Mouse (Mus musculus): ENCODE data around the gene Abraxas2.

Abraxas2 gene

GRCm38 (mm10) chr7:132896206-132896815, 37.3 kb downstream of the Abraxas2 start:
- no peak for DNase-seq (ENCODE audit: extremely low spot score, low read depth, low spot score)

GRCm38 (mm10) chr7:132897258-132897657, 38.2 kb downstream of the Abraxas2 start:
- DNase-seq (ENCODE audit: extremely low spot score, low read depth, low spot score): no peak

- DNase-seq (ENCODE audit: extremely low spot score, low read depth, low spot score): no peak
Measured at GRCm38 (mm10) chr7:132898234-132898633, 39.2 kb downstream of the Abraxas2 start.

- DNase-seq (ENCODE audit: extremely low spot score, low read depth, low spot score): no peak
Measured at GRCm38 (mm10) chr7:132900826-132901531, 42.0 kb downstream of the Abraxas2 start.

GRCm38 (mm10) chr7:132903796-132904195, 44.8 kb downstream of the Abraxas2 start:
- no peak for DNase-seq (ENCODE audit: extremely low spot score, low read depth, low spot score)

GRCm38 (mm10) chr7:132921971-132922370, 62.9 kb downstream of the Abraxas2 start:
- DNase-seq (ENCODE audit: extremely low spot score, low read depth, low spot score): no peak

GRCm38 (mm10) chr7:132925227-132925626, 66.2 kb downstream of the Abraxas2 start:
- no peak for DNase-seq (ENCODE audit: extremely low spot score, low read depth, low spot score)

GRCm38 (mm10) chr7:132927201-132927600, 68.2 kb downstream of the Abraxas2 start:
- DNase-seq (ENCODE audit: extremely low spot score, low read depth, low spot score): no peak

- DNase-seq (ENCODE audit: extremely low spot score, low read depth, low spot score): no peak
Measured at GRCm38 (mm10) chr7:132930055-132930454, 71.0 kb downstream of the Abraxas2 start.

GRCm38 (mm10) chr7:132930850-132931559, 72.0 kb downstream of the Abraxas2 start, which contains the start of gene Zranb1:
TSS of gene Zranb1 (plus strand) at chr7:132931142.
- DNase-seq (ENCODE audit: extremely low spot score, low read depth, low spot score): peak; percentile 90

- no peak for DNase-seq (ENCODE audit: extremely low spot score, low read depth, low spot score)
Measured at GRCm38 (mm10) chr7:132931560-132932351, 72.7 kb downstream of the Abraxas2 start.

GRCm38 (mm10) chr7:132933331-132933730, 74.3 kb downstream of the Abraxas2 start:
- no peak for DNase-seq (ENCODE audit: extremely low spot score, low read depth, low spot score)
